Mouse (Mus musculus): ENCODE data around the gene Zbtb16.

Zbtb16 gene

GRCm38 (mm10) chr9:48661225-48662023, 174.6 kb downstream of the Zbtb16 start:
- DNase-seq = no peak

GRCm38 (mm10) chr9:48655525-48656169, 180.4 kb downstream of the Zbtb16 start:
- DNase-seq = no peak

GRCm38 (mm10) chr9:48654730-48655129, 181.3 kb downstream of the Zbtb16 start:
- no peak for DNase-seq

- no peak for DNase-seq
Measured at GRCm38 (mm10) chr9:48653399-48654070, 182.5 kb downstream of the Zbtb16 start.

GRCm38 (mm10) chr9:48652026-48652425, 184.0 kb downstream of the Zbtb16 start:
- DNase-seq = no peak

DNA sequence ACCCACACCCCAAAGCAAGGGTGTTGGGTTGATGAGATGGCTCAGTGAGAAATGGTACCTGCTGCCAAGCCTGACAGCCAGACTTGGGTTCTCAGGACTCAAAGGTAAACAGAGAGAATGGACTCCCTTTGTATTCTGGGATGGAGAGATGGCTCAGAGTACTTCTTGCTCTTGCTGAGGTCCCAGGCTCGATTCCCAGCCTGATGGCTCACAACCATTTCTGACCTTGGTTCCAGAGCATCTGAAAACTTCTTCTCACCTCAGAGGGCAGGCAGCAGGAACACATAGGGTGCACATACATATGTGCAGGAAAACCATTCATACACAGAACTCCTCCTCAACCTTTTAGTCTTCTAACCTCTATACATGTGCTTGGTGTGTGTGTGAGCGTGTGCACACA, 185.2 kb downstream of the Zbtb16 start:
- no peak for DNase-seq

GRCm38 (mm10) chr9:48649851-48650685, 186.0 kb downstream of the Zbtb16 start:
- DNase-seq = no peak

DNA sequence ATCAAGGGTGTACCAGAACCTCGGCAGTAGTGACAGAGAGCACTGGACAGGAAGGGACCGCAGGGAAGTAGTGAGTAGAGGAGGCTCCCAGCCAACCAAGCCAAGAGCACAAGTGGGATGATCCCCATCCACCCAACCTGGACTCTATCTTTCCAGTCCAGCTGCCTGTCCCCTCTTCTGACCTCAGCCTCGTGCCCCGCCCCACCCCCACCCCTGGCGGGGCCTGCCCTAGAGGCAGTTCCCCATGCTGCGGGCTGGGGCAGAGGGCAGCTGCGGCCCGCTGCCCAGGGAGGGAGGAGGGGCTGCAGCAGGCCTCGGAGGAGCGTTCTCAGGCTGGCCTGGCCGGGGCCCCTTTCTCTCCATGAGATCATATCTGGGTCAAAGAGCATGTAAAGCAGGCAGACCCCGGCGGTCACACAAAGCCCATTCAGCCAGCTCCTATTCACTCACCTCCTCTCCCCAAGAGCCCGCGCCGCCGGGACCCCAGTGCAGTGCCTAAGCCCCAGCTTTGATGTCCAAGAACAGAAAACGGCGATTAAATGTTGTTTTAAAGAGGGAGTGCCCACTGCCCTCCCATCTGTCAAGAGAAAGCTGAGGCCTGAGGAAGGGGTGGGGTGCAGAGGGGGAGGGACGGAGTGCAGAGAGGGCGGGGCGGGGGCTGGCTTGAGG, 186.8 kb downstream of the Zbtb16 start:
- peak; percentile 75 for DNase-seq

DNA sequence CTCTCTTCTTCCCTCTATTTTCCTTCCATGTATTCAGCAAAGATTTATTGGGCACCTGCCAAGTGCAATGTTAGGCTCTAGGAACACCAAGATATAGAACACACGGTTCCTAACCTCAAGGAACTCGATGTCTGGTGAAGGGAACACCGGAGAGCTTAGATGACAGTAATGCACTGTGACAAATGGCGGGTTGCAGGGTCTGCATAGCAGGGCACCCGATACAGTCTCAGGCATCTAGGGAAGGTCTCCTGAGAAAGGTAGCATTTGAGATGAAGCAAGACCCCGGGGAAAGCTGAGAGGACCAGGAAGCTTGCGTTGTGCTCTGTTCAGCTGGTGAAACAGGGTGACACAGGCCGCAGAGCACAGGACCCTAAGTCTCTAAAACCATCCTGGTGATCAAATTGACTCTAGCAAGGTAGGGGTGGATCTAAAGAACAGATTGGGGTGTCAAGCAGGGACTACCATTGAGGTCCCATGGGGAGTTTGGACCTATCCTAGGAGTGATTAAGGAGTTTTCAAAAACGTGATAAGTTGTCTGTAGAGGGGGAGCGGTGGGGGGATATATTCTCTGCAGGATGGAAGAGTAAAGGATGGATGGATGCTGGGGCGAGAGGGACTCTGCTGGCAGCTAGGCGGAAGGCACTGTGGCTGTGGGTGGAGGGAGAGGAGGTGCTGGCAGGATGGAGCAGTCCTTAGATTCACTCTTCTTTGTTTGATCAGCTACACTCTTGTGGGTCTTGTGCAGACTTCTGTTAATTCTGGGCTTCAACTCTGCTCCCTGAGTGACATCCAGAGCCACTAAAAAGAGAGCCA, 187.5 kb downstream of the Zbtb16 start:
- peak; percentile 29 for DNase-seq

- peak; percentile 48 for DNase-seq
Measured at GRCm38 (mm10) chr9:48647648-48648284, 188.3 kb downstream of the Zbtb16 start.

DNA sequence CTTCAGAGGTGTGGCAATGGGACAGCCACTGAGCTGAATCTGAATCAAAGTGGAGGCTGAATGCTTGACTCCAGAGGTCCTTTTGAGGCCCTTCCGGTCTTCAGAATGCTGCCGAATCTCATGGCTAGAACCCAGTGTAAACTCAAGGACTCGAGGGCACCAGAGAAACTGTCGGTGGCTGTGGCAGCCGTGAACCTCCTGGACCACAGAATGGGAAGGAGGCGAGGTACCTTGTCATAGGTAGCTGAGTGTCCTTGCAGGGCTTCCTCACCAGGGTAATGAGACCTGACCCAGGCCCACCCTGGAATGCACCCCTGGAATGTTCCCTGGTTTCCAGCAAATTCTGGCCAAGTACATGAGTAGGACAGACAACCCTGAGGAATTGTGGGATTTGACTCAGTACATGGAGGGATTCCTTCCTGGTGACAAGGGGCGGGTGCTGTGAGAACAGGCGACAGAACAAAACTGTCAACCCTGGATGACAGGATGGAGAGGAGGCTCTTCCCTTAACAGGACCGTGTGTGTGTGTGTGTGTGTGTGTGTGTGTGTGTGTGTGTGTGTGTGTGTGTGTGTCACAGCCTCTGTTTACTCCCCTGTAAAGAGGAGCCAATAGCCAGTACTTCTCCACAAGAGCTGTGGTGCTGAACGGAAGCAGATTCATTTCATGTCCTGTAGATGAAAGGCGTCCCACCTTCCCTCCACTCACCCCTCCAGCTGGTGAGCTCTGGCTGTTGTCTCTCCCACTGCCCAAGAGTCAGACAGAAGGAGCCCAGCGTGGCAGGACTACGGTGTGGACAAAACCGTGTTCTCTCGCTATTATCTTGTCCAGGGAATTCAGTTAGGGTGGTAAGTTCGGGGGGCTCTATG, 189.0 kb downstream of the Zbtb16 start:
- peak; percentile 33 for DNase-seq

DNA sequence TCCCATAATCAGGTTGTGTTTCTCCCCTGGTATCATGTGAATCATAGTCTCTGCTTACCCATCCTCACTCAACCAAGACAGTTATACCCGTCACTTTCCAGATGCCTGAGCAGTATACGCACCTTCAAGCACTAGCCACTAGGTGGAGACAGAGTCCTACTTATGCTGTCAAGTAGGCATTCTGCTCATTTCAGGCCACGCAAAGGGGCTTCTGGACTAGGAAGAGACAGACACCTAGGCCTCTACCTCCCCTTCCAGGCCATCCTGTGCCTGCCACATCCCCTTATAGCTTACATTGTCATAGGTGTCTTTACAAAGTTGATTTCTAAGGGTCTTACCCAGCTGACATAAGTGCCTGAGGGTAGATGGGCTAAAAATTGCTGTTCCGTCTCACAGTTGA, 189.8 kb downstream of the Zbtb16 start:
- DNase-seq = peak; percentile 82

GRCm38 (mm10) chr9:48645648-48646126, 190.3 kb downstream of the Zbtb16 start:
- DNase-seq = no peak

DNA sequence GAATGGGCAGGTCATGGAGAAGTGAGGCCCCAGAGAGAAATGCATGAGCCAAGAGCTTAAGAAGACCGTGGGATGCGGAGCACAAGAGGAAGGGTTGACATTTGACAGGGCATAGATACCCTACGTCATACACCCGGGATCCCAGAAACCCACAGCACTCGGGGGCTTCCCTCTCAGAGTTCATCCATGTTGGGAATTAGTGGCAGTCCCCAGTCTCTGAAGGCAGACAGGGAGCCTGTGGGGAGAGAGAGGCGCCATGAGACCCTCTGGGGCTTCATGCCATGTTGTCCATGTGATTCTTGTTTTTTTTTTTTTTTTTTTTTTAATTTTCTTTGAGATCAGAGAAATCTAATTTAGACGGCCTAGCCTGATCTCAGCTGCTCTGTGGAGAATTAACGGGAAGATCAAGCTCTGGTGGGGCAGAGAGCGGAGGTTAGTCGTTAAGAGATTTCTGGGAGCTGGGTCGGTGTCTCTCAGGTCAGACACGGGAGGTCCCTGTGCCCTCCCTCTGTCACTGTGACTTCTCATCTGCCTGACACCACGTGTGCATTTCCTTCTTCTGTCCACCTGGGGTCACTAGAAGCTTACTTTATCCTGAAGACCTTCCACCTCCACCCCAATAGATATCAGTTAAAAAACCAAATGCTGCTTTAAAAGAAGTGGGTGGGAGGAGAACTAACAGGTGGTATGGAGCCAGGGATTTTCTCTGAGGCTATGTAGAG, 190.9 kb downstream of the Zbtb16 start:
- DNase-seq = peak; percentile 62

DNA sequence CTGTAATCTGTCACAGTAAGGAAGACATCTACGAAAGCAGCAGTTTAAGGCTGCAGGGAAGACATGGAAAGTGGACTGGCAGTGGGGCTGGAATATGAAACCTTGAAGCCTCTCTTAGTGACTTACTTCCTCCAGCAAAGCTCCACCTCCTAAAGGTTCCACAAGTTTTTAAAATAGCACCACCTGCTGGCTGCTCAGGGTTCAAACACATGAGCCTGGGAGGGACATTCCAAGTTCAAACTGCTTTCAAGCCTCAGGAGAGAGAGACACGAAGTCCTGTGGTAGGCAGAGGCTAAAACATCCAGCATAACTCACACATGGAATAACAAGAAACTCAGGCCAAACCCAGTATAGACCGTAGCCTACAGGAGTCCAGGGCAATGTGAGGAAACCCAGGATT, 191.6 kb downstream of the Zbtb16 start:
- no peak for DNase-seq

- no peak for DNase-seq
Measured at GRCm38 (mm10) chr9:48641636-48642035, 194.4 kb downstream of the Zbtb16 start.

- DNase-seq = no peak
Measured at GRCm38 (mm10) chr9:48640881-48641280, 195.1 kb downstream of the Zbtb16 start.

DNA sequence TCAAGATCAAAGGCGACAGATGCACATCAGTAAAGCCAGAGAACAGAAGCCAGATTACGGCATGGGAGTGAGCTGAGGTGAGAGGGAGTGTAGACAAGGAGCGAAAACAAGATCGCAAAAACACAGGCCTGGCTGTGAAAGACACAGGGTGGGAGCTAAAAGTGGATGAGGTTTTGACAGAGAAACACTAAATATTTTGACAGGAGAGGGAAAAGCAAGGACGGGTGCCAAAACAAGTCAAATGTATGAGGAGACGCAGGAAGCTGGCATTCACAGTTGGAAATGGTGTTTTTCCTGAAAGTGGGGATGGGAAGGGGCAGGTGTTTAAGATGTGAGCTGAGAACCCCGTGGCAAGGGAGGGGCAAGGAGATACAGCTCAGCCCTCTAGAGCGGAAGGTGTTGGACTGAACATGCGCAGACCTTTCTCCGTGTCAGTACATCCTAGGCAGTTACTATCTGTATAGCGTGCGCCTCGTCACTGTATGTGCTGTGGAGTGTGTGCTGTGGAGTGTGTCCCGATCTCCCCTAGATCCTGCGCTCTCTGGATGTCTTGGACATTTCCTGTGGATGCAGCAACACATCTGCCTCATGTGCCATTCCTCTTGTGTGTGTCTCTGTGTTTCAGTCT, 197.7 kb downstream of the Zbtb16 start:
- DNase-seq = no peak

DNA sequence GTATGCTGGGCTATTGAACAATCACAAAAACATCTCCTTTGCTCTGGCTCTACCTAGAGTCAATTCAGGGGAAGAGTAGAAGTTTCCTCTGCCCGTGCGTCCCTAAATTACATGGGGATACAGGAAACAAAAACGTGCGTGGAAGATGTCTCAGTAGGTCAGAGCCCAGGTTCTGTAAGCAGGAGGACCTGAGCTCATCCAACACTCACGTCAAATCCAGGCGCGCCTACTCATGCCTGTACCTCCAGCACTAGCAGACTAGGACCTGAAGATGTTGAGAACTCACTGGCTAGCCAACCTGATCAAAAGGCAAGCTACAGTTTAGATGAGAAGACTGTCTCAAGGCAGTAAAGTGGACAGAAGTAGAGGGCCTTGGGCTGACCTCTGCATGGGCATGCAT, 198.9 kb downstream of the Zbtb16 start:
- no peak for DNase-seq

Data from kidney, postnatal 14 days (tissue).